Mouse (Mus musculus) T-cell, adult 2 months (primary cell): ENCODE data around the gene Fbxl17.

Experiments used
- DNase-seq: peaks from one replicate; pipeline ENCODE4 v3.0.0; 2022; ENCODE audit warnings: low spot score

The Fbxl17 gene

DNA sequence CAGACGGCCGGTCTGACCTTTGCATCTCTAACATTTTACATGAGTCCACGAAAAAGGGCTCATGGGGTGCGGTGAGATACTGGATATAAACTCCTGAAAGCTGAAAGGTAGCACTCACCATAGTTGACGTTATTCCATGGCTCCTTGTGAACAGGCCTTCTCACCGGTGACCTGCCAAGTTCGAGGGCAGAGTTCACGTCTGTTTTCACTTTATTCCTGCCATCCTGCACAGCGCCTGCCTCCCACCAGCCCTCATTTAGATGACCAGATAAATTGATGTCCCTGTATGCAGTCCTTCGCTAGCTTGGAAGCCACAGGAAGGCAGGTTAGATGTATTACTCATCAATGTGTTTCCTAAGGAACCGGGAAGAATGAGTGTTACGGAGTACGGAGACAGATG lies 454.5 kb downstream of the Fbxl17 start:
- no peak for DNase-seq

DNA sequence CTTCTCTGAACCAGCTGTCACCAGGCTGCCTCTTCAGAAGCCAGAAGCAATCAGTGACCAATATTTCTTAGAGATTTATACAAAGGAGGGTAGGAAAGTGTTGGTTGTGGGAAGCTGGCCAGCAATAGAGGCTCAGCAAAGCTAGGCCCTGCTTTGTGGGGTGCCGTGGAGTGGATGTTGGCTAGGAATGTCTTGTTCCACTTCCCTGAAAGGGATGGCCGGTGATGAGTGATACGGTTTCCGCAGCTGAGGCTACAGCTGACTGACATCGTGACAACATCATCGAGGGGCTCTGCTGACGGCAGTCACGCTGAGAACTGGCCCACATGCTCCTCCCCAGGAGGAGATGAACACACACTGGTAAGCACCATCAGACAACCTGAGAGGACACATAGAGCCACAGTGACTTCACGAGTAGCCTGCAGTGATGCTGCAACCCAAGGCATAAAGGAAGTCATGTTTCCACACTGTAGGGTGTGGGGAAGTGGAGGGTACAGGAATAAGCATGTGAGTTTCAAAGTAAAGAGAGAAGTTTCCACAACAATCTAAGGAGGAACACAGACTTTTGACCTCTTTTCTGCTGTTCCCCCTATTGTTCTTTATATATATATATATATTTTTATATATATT lies 456.7 kb downstream of the Fbxl17 start:
- DNase-seq = no peak

DNA sequence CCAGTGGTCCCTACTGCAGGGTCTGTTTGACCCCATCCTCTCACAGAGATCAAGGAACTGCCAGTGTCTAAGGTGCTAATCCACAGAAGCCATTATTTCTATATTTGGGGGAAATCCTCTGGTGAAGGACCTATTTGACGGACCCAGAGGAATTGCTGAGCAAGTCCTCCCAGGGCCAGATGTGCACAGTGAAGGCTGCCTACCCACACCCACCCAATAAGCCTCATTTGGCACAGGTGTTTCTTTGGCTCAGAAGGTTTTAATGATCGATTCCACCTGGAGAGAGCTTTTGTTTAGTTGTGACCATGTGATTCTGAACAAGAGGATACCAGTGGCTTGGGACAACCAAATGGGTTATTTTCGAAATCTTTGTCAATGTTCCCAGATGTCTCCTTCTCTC lies 462.3 kb downstream of the Fbxl17 start:
- no peak for DNase-seq

DNA sequence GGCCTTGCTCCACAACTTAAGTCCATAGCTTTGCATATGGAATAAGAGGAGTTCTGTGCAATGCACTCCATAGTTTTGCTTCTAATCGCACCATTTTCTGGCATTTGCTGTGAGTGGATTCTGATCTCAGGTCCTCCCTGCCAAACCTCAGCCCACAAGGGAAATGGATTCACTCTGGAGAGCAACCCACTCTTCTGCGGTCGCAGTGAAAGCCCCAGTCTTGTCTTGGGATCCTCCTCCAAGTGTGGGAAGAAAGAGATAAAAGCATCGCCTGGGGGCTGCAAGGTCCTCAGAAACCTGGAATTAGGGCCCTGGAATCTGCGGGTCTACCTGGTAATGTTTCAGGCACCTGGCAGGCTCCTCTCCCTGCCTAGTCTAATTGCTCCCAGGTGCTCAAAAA lies 466.7 kb downstream of the Fbxl17 start:
- DNase-seq = no peak

DNA sequence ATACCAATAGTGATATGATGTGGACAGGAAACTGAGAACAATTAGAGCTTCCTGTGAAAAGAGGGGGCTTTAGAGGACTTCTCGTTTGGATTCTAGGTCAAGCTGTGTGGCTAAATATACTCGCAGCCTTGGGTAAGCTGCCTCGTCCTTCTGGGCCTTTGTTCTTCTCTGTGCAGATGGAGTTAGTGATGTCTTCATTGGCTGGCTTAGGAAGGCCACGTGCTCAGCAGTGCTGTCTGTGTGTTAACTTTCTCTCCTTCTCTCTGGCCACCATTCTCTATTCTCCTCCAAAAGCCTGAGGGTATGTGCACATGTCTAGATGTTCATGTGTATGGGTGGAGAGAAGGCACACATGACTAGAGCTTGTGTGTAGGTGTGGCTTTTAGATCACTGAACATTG lies 470.7 kb downstream of the Fbxl17 start:
- no peak for DNase-seq

DNA sequence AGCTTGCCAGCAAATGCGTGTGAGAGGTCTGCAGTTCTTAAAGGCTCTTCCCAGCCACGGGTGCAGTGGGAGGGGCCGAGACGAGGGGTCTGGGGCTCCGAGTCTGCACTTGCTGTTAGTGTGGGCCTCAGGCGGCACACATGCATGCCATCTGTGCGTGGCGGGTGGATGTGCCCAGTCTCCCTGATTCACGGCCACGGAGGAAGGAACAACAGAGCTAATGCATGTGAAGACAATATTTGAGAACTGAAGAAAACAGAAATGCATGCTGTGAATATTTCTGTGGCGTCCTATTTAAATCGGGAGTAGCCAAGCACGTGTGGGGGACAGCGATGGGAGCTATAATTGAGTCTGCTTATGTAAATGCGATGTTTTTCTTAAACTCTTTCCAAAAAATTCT lies 474.6 kb downstream of the Fbxl17 start:
- DNase-seq = no peak

DNA sequence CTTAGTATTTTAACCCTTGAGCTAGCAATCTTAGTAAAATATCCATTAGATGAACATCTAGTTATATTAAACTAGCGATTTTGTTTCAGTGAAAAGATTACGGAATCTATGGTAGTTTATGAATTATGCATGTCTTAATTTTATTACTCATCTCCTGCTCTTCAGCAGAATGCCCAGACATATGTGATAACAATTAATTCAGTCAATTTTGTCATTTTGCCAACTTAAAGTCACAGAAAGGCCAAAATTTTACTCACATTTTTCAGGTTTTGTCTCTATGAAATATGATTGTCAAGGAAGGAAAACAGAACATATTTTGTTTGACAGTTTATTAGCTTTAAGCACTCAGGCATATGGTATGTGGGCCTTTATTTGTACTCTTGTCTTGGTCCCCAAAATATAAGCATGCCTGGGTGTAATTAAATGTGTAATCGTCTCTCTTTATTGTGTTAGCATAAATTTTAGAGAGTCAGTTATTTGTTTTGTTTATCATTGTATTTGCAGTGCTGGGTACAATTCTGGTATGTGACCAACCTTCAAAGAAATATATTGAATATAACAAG lies 482.1 kb downstream of the Fbxl17 start:
- no peak for DNase-seq

DNA sequence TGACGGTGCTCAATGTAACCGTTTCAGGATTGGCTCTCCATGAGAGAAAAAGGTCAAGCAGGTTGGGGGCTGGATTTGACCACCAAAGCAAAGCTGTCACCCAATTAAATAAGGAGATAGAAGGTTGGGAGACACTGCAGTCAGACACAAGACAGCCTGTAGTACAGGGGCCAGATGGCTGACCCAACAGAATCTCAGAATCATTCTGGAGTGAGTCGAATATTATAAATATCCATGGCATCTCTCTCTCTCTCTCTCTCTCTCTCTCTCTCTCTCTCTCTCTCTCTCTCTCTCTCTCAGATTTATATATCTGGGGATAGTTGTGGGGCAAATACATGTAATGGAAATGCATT lies 487.3 kb downstream of the Fbxl17 start:
- no peak for DNase-seq

DNA sequence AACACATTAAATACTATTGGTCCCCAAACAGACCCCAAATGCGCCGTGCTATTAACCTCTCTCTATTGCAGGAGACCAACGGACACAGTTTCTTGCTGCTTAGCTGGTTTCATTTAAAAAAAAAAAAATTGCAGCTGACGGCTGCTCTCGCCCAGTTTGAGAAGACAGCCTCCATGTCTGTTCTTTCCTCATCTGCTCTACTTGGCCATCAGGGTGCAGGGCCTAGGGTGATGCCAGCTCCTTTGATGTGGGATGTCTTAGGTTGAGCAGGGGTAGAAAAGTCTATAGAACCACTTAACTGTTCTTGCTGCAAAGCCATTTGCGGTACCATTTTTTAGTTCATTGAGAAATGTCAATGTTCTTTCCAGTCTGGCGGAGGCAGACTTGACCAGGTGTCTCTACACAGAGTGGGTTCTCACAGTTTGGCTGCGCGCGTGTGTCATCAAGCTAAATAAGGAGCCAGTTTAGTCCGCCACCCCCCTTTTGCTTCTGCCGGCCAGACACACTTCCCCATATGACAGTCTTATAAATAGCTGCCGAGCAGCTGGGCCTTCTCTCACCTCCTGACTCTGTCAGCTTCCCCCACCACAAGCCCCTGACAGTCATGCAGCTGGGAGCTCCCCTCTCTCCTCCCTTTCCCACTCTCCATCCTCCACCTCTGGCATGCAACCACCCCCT lies 487.8 kb downstream of the Fbxl17 start:
- DNase-seq = no peak

DNA sequence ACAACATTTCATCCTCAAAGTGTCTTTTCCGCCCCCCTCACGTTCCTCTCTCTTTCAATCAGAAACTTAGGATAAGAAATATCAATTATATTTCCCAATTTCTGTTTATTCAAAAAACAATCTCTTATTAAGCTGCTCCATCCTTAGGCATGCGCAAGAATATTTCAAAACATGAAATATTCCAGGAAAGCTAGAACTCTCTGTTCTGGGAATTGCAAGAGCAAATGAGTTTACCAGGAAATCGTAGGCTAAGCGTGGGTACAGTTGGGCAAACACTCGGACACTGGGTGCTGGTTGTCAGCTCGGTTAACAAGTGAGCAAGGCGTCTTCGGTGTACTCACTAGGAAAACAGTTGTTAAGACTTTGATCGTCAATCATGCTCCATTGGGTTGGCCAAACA lies 489.0 kb downstream of the Fbxl17 start:
- no peak for DNase-seq

DNA sequence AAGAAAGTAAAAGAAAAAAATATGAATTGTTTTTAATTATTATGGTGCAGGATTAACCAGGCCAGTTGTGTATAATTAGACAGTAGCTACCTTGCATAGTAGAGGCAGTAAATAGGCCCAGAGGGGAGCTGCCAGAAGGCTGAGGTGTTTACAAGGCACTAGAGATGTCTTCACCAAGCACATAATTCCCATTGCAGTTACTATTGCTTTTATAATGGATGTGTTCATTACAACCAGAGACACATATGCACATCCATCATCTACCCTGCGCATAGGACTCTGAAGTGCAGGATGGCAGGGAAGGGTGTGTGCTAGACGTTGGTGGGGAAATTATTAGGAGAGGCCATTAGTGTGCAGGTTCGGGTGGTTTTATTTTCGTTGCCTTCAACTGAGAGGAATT lies 491.0 kb downstream of the Fbxl17 start:
- DNase-seq = no peak

DNA sequence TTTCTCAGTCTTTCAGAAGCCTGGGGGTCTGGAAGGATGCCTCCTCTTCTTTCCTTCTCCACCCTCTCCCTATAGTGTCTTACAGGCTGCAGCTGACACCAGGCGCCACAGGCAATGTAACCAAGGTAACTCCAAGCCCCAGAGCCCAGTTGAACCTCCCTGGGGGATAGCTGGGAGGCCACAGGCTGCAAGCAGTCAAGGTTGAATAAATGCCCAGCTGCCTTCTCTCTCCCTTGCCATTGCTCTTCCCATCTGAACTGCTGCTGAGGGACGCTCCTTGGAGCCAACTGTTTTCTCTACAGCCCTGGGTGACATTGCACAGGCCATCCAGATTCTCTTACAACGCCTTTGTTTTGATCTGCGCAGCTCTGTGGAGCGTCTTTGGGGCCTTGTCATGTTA lies 491.5 kb downstream of the Fbxl17 start:
- no peak for DNase-seq

DNA sequence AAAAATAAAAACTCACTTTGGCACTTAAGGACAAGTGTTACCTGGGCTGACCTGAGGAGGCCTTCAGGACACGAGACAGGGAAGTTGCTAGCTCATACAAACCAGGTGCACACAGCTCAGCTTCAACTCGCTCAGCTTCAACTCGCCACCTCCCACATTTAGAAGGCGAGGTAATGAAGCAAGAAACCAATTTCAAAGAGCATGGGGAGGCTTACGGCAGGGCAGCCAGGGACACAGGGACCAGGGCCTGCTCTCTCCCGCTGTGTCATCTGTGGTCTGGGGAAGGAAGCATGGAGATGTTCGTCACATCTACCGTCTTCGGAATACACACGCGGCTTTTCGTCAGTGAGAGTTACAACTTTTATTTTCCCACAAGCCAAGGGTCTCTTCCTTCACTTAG lies 491.9 kb downstream of the Fbxl17 start:
- no peak for DNase-seq
